Mouse (Mus musculus) spleen, adult 2 months (tissue): ENCODE data around the gene Ccdc141.

Experiments
- CTCF ChIP-seq: fragments of 200-500 bp; IDR thresholded peaks from 2 replicates; pipeline ENCODE4 v1.5.1; 2011; ENCODE audit warnings: mild to moderate bottlenecking, inconsistent platforms; ENCODE audit not compliant: insufficient read depth, insufficient read length, insufficient replicate concordance; ENCODE audit errors: extremely low read depth
- POLR2A ChIP-seq: fragments of 200-500 bp; IDR thresholded peaks from 2 replicates; pipeline ENCODE4 v1.6.1; 2011; ENCODE audit warnings: low read depth, low read length, inconsistent platforms

GRCm38 (mm10) chr2:77170633-77171105 is at the start of gene Ccdc141:
- TF ChIP-seq POLR2A (no peak), CTCF (no peak)
